Comparison of ENCODE assay signal across 27 mouse cellular contexts in the genomic region with DNA sequence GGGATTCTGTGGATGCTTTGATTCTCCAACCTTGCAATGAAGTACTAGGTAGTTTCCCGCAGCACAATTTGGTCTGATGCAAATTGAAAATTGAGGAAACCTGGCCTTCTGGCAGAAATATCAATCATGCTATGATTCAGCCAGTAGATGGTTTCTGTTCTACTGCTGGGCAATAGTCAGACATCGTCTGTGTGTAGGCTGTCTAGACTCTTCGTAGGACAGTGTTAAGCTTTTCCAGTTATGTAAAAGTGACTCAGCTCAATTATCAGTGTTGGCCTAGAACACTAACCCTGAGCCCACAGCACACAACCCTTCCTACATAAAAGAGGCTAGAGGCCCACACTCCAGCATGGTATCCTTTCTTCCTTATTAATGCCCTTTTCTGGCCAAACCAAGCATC. TPM values are rescaled to one million over a fixed set of nuclear protein-coding genes. Genes with fewer than 3 reads are reported as not detected.
"Had no signal": no experiment of that assay in that cellular context is flagged by ENCODE, and none has a peak within 500 bp of the region (broad histone marks: within the 10 kb centered on the region; RNA-seq: fewer than 3 reads in every experiment).

No protein-coding gene starts in this region.

- H3K27me3 ChIP-seq: heart, embryonic 12.5 days; hindbrain, embryonic 12.5 days; intestine, embryonic 15.5 days; limb, embryonic 12.5 days; liver, embryonic 13.5 days; liver, embryonic 15.5 days had no signal

- H3K36me3 ChIP-seq: heart, embryonic 12.5 days; hindbrain, embryonic 10.5 days; hindbrain, embryonic 12.5 days; intestine, embryonic 15.5 days; limb, embryonic 10.5 days; limb, embryonic 12.5 days; liver, embryonic 13.5 days; liver, embryonic 15.5 days had no signal

- H3K4me2 ChIP-seq: heart, embryonic 12.5 days; hindbrain, embryonic 12.5 days; hindbrain, embryonic 14.5 days; intestine, embryonic 15.5 days; limb, embryonic 12.5 days; liver, embryonic 11.5 days; liver, embryonic 13.5 days; liver, embryonic 15.5 days had no signal

- H3K4me1 ChIP-seq: heart, embryonic 12.5 days; hindbrain, embryonic 10.5 days; hindbrain, embryonic 12.5 days; intestine, embryonic 15.5 days; limb, embryonic 10.5 days; limb, embryonic 12.5 days; liver, embryonic 13.5 days; liver, embryonic 15.5 days had no signal

- ATAC-seq: hindbrain, embryonic 16.5 days; inflammation-experienced regulatory T-cells, adult 6 months; intestine, embryonic 15.5 days; intestine, postnatal 0 days; liver, postnatal 0 days had no signal

- H3K27ac ChIP-seq: heart, adult 2 months; hindbrain, embryonic 10.5 days; hindbrain, embryonic 12.5 days; hindbrain, embryonic 14.5 days; intestine, embryonic 15.5 days; left cerebral cortex, adult 2 months; limb, embryonic 10.5 days; limb, embryonic 12.5 days; liver, embryonic 13.5 days; liver, embryonic 15.5 days had no signal

- DNase-seq: gastrocnemius, postnatal 14 days; gastrocnemius, postnatal 36 days; heart, adult 11 months; heart, adult 2 months; heart, postnatal 10 days; heart, postnatal 4 days; kidney, adult 18-20 months; kidney, adult 8-10 months; kidney, postnatal 10 days; kidney, postnatal 25 days; kidney, postnatal 4 days; liver; liver, embryonic 13.5 days; liver, postnatal 0 days had no signal

- H3K9me3 ChIP-seq: heart, embryonic 12.5 days; hindbrain, embryonic 10.5 days; hindbrain, embryonic 12.5 days; intestine, embryonic 15.5 days; limb, embryonic 10.5 days; limb, embryonic 12.5 days; liver, embryonic 13.5 days; liver, embryonic 15.5 days had no signal

- H3K4me3 ChIP-seq: heart, adult 2 months; heart, embryonic 12.5 days; hindbrain, embryonic 10.5 days; hindbrain, embryonic 12.5 days; intestine, embryonic 15.5 days; left cerebral cortex, adult 2 months; limb, embryonic 10.5 days; limb, embryonic 12.5 days; liver, embryonic 13.5 days; liver, embryonic 15.5 days had no signal

- H3K9ac ChIP-seq: heart, embryonic 12.5 days; hindbrain, embryonic 12.5 days; hindbrain, embryonic 14.5 days; intestine, embryonic 15.5 days; limb, embryonic 12.5 days; liver, embryonic 13.5 days; liver, embryonic 15.5 days; liver, postnatal 0 days had no signal

RNA-seq across cellular contexts. Expression of gene Ano3, which starts 14.7 kb away (rescaled TPM):
- total RNA-seq: gastrocnemius, postnatal 36 days had no signal
- polyA plus RNA-seq: inflammation-experienced regulatory T-cells, adult 6 months; liver, embryonic 11.5 days; liver, embryonic 13.5 days; liver, postnatal 0 days had no signal
